Mouse (Mus musculus) spleen, adult 18-20 months (tissue): ENCODE results near the gene Gm20388.
A peak's percentile ranks its signal among the peaks of the same experiment; 100 is the strongest.
"Not testable (repeated sequence)": the region's sequence is repeated elsewhere in the genome, so short reads cannot be mapped to it uniquely, and the experiment has no call there.

ENCODE experiments used
- DNase-seq, 2 experiments: peaks; one replicate each; pipeline ENCODE4 v3.0.0; 2022; ENCODE audit warnings: mixed read lengths in 2 of 2

The Gm20388 gene

GRCm38 (mm10) chr8:120324555-120324954, 413.9 kb downstream of the Gm20388 start:
- no peak for DNase-seq

GRCm38 (mm10) chr8:120325172-120325767, 414.6 kb downstream of the Gm20388 start:
- no peak for DNase-seq

- peak in 1 of 2 experiments; percentile 37 for DNase-seq
Observed at GRCm38 (mm10) chr8:120327131-120327554, 416.5 kb downstream of the Gm20388 start.

- DNase-seq: no peak
Observed at GRCm38 (mm10) chr8:120328361-120329022, 417.9 kb downstream of the Gm20388 start.

GRCm38 (mm10) chr8:120329030-120329748, 418.5 kb downstream of the Gm20388 start:
- DNase-seq: no peak

GRCm38 (mm10) chr8:120331027-120331426, 420.4 kb downstream of the Gm20388 start:
- DNase-seq: no peak

- DNase-seq: peak; percentile 32 to 60
Observed at GRCm38 (mm10) chr8:120332379-120333229, 422.0 kb downstream of the Gm20388 start.

- DNase-seq: no peak
Observed at GRCm38 (mm10) chr8:120333681-120334080, 423.0 kb downstream of the Gm20388 start.

GRCm38 (mm10) chr8:120334261-120334660, 423.6 kb downstream of the Gm20388 start:
- DNase-seq: not testable (repeated sequence)

GRCm38 (mm10) chr8:120334878-120335261, 424.2 kb downstream of the Gm20388 start:
- no peak for DNase-seq

- peak; percentile 58 to 66 for DNase-seq
Observed at GRCm38 (mm10) chr8:120335262-120336086, 424.8 kb downstream of the Gm20388 start.

- DNase-seq: no peak
Observed at GRCm38 (mm10) chr8:120336087-120336380, 425.4 kb downstream of the Gm20388 start.

- DNase-seq: no peak
Observed at GRCm38 (mm10) chr8:120336909-120337555, 426.4 kb downstream of the Gm20388 start.

- no peak for DNase-seq
Observed at GRCm38 (mm10) chr8:120337627-120338026, 427.0 kb downstream of the Gm20388 start.

GRCm38 (mm10) chr8:120338678-120339077, 428.0 kb downstream of the Gm20388 start:
- DNase-seq: no peak

- DNase-seq: no peak
Observed at GRCm38 (mm10) chr8:120339743-120340142, 429.1 kb downstream of the Gm20388 start.

GRCm38 (mm10) chr8:120341124-120341523, 430.5 kb downstream of the Gm20388 start:
- DNase-seq: no peak

GRCm38 (mm10) chr8:120342847-120343548, 432.4 kb downstream of the Gm20388 start:
- DNase-seq: no peak

- DNase-seq: no peak
Observed at GRCm38 (mm10) chr8:120343582-120343981, 432.9 kb downstream of the Gm20388 start.

GRCm38 (mm10) chr8:120344166-120344565, 433.5 kb downstream of the Gm20388 start:
- DNase-seq: no peak

GRCm38 (mm10) chr8:120344583-120344982, 433.9 kb downstream of the Gm20388 start:
- DNase-seq: no peak
